Mouse (Mus musculus): ENCODE measurements around the gene Pdhb. TPM values are rescaled to one million over a fixed set of nuclear protein-coding genes. Genes with fewer than 3 reads are reported as not detected.
A peak's percentile ranks its signal among the peaks of the same experiment; 100 is the strongest.
"Not testable (repeated sequence)": the region's sequence is repeated elsewhere in the genome, so short reads cannot be mapped to it uniquely, and the experiment has no call there.

The Pdhb gene
- total RNA-seq, 2 experiments from 2014 or later: 211 to 216 TPM

- DNase-seq (ENCODE audit: low spot score in 2 of 2): no peak
These were observed 32.8 kb downstream of the Pdhb start for GRCm38 (mm10) chr14:8139724-8140710.

- peak in 1 of 2 experiments; percentile 57 for DNase-seq (ENCODE audit: low spot score in 2 of 2)
These were observed 37.7 kb downstream of the Pdhb start for GRCm38 (mm10) chr14:8135130-8135529.

GRCm38 (mm10) chr14:8134234-8134633 is 38.6 kb downstream of the Pdhb start:
- DNase-seq (ENCODE audit: low spot score in 2 of 2): no peak

GRCm38 (mm10) chr14:8132789-8133188 is 40.0 kb downstream of the Pdhb start:
- DNase-seq (ENCODE audit: low spot score in 2 of 2): no peak

- no peak for DNase-seq (ENCODE audit: low spot score in 2 of 2)
These were observed 44.9 kb downstream of the Pdhb start for GRCm38 (mm10) chr14:8127971-8128370.

- no peak for DNase-seq (ENCODE audit: low spot score in 2 of 2)
These were observed 48.6 kb downstream of the Pdhb start for GRCm38 (mm10) chr14:8124046-8124881.

- DNase-seq (ENCODE audit: low spot score in 2 of 2): not testable (repeated sequence)
These were observed 49.2 kb downstream of the Pdhb start for GRCm38 (mm10) chr14:8123611-8124010.

- peak in 1 of 2 experiments; percentile 40 for DNase-seq (ENCODE audit: low spot score in 2 of 2)
These were observed 49.7 kb downstream of the Pdhb start for GRCm38 (mm10) chr14:8123141-8123540.

GRCm38 (mm10) chr14:8119904-8120303 is 52.9 kb downstream of the Pdhb start:
- no peak for DNase-seq (ENCODE audit: low spot score in 2 of 2)

GRCm38 (mm10) chr14:8119454-8119853 is 53.4 kb downstream of the Pdhb start:
- no peak for DNase-seq (ENCODE audit: low spot score in 2 of 2)

- DNase-seq (ENCODE audit: low spot score in 2 of 2): no peak
These were observed 55.5 kb downstream of the Pdhb start for GRCm38 (mm10) chr14:8117371-8117770.

Other genes starting within 250 kb of the Pdhb start
- not detected for gene Gm45521, start 215.7 kb downstream of the Pdhb start, total RNA-seq (2021)
- not detected for gene Dnase1l3, start 178.5 kb downstream of the Pdhb start, total RNA-seq (2021)
- gene Abhd6, start 170.1 kb downstream of the Pdhb start, total RNA-seq (2021): 10 to 100 TPM; 61.4 to 61.8 TPM
- gene Rpp14, start 92.7 kb downstream of the Pdhb start, total RNA-seq (2021): 10 to 100 TPM; 24.5 to 25.4 TPM
- gene Pxk, start 74.8 kb downstream of the Pdhb start, total RNA-seq (2021): 10 to 100 TPM; 25.7 to 26.4 TPM
- gene Kctd6, start 41.1 kb upstream of the Pdhb start, total RNA-seq (2021): 10 to 100 TPM; 48.9 to 49.4 TPM
- gene Acox2, start 86.3 kb upstream of the Pdhb start, total RNA-seq (2021): under 1 TPM in 1 of 2 experiments, not detected in 1; 0.62 TPM
- 100 to 1,000 TPM; 254 to 282 TPM for gene Fam107a, start 145.0 kb upstream of the Pdhb start, total RNA-seq (2021)
- not detected for gene Oit1, start 205.7 kb upstream of the Pdhb start, total RNA-seq (2021)